Mouse (Mus musculus) c-Kit-positive CD71-positive TER-119-negative erythroid progenitor cells, embryonic 14.5 days (primary cell): ENCODE measurements around the gene Gm9745.
"Not testable (repeated sequence)": the region's sequence is repeated elsewhere in the genome, so short reads cannot be mapped to it uniquely, and the experiment has no call there.

Source experiments
- DNase-seq: peaks from one replicate; pipeline ENCODE4 v3.0.0-alpha.2; 2013; ENCODE audit warnings: low read depth

Gene Gm9745

GRCm38 (mm10) chr13:8948131-8948530 is at the start of gene Gm9745:
TSS of gene Gm9745 (minus strand) at chr13:8948231.
- DNase-seq = not testable (repeated sequence)

GRCm38 (mm10) chr13:8997221-8997620 is 49.2 kb upstream of the Gm9745 start:
- not testable (repeated sequence) for DNase-seq

- peak; percentile 97 for DNase-seq
These were observed 48.2 kb upstream of the Gm9745 start, which contains the start of gene Gtpbp4 for GRCm38 (mm10) chr13:8995990-8996786. TSS of gene Gtpbp4 (minus strand) at chr13:8996083.

GRCm38 (mm10) chr13:8995159-8995989 is 47.3 kb upstream of the Gm9745 start:
- no peak for DNase-seq

- no peak for DNase-seq
These were observed 44.2 kb upstream of the Gm9745 start for GRCm38 (mm10) chr13:8992231-8992630.

- no peak for DNase-seq
These were observed 24.9 kb upstream of the Gm9745 start for GRCm38 (mm10) chr13:8972972-8973371.

GRCm38 (mm10) chr13:8972369-8972768 is 24.3 kb upstream of the Gm9745 start:
- DNase-seq = no peak

GRCm38 (mm10) chr13:8967742-8968141 is 19.7 kb upstream of the Gm9745 start:
- DNase-seq = no peak

- DNase-seq = peak; percentile 53
These were observed 17.2 kb upstream of the Gm9745 start for GRCm38 (mm10) chr13:8965224-8965623.

GRCm38 (mm10) chr13:8962266-8962665 is 14.2 kb upstream of the Gm9745 start:
- not testable (repeated sequence) for DNase-seq

- DNase-seq = not testable (repeated sequence)
These were observed 13.3 kb upstream of the Gm9745 start for GRCm38 (mm10) chr13:8961128-8961888.

- not testable (repeated sequence) for DNase-seq
These were observed 11.5 kb upstream of the Gm9745 start for GRCm38 (mm10) chr13:8959554-8959953.

GRCm38 (mm10) chr13:8959058-8959457 is 11.0 kb upstream of the Gm9745 start:
- DNase-seq = not testable (repeated sequence)

- not testable (repeated sequence) for DNase-seq
These were observed 8.8 kb upstream of the Gm9745 start for GRCm38 (mm10) chr13:8956873-8957272.

GRCm38 (mm10) chr13:8955127-8955526 is 7.1 kb upstream of the Gm9745 start:
- DNase-seq = not testable (repeated sequence)

- DNase-seq = not testable (repeated sequence)
These were observed 4.5 kb upstream of the Gm9745 start, which contains the start of gene Idi2 for GRCm38 (mm10) chr13:8952563-8952962. TSS of gene Idi2 (plus strand) at chr13:8952863.

GRCm38 (mm10) chr13:8943828-8944227 is 4.2 kb downstream of the Gm9745 start:
- not testable (repeated sequence) for DNase-seq

- not testable (repeated sequence) for DNase-seq
These were observed 6.3 kb downstream of the Gm9745 start for GRCm38 (mm10) chr13:8941701-8942100.

- DNase-seq = not testable (repeated sequence)
These were observed 6.9 kb downstream of the Gm9745 start for GRCm38 (mm10) chr13:8941110-8941509.

- not testable (repeated sequence) for DNase-seq
These were observed 10.4 kb downstream of the Gm9745 start for GRCm38 (mm10) chr13:8937611-8938140.

GRCm38 (mm10) chr13:8933499-8933898 is 14.5 kb downstream of the Gm9745 start:
- no peak for DNase-seq

GRCm38 (mm10) chr13:8913890-8914289 is 34.1 kb downstream of the Gm9745 start:
- not testable (repeated sequence) for DNase-seq
